Mouse (Mus musculus) spleen, adult 2 months (tissue): ENCODE data around the gene Aoc3.

Experiments
- CTCF ChIP-seq: fragments of 200-500 bp; IDR thresholded peaks from 2 replicates; pipeline ENCODE4 v1.5.1; 2011; ENCODE audit warnings: mild to moderate bottlenecking, inconsistent platforms; ENCODE audit not compliant: insufficient read depth, insufficient read length, insufficient replicate concordance; ENCODE audit errors: extremely low read depth
- POLR2A ChIP-seq: fragments of 200-500 bp; IDR thresholded peaks from 2 replicates; pipeline ENCODE4 v1.6.1; 2011; ENCODE audit warnings: low read depth, low read length, inconsistent platforms

- TF ChIP-seq POLR2A = no peak
- TF ChIP-seq CTCF = no peak
These were observed 5.3 kb downstream of the Aoc3 start for GRCm38 (mm10) chr11:101335685-101336084.
